Mouse (Mus musculus): Measurements from ENCODE around the gene Ophn1. TPM values are rescaled to one million over a fixed set of nuclear protein-coding genes. Genes with fewer than 3 reads are reported as not detected.

Gene Ophn1
- polyA plus RNA-seq, 1 experiment = 30.7 TPM

DNA sequence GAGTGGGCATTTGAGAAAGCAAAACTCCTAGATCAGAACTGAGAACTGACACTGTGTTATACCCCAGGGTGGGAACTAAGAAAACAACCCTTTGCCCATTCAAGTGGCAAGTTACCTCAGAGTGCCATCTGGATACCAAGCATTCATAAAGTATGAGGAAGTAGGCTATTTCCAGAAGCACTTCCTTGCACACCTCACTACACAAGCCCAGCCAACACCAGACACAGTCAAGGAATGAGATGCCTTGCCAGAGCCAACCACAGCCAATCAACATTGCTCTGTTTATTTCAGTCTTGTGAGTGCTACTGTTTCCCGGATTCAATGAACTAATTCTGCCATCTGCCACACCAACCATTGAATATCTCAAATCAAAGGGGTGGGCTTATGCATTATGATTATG is 20.3 kb downstream of the Ophn1 start:
- H3K27me3 ChIP-seq (ENCODE audit: control insufficient read depth, insufficient read depth, low read length) = no peaks in the 10 kb centered on the region
- H3K4me1 ChIP-seq (ENCODE audit: control insufficient read depth, insufficient read depth, low read length) = no peaks in the 10 kb centered on the region
- TF ChIP-seq POLR2A (IDR thresholded peaks at IDR 0.05; ENCODE audit: borderline replicate concordance, insufficient read depth, low read length) (no peak), CTCF (IDR thresholded peaks at IDR 0.05; ENCODE audit: borderline replicate concordance, insufficient read depth, low read depth, low read length) (no peak)
- no peak for DNase-seq
- 18% methylated on average over 1 of the region's 1 CpGs for WGBS
- H3K27ac ChIP-seq (ENCODE audit: insufficient read depth, low read length) = no peak overlapping the region
- no peak overlapping the region for H3K4me3 ChIP-seq (replicated peaks; ENCODE audit: insufficient read depth, low read depth, low read length)

DNA sequence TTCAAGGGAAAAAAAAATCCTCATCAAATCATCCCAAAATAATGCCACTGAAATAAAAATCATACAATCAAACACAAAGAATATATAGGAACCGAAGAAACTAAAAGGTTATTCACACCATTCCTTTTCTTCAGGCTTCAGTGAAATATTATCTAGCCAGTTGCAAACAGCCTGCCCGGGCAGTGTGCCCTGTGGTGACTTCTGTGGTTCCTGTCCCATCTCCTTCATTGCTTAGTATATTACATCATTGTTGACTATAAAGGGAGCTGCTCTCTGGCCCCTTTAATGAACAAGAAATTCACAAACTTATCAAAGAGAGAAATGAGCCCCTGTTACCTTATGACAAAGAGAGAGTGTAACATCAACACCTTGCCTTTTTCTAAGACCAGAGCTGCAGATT is 21.1 kb downstream of the Ophn1 start:
- H3K27me3 ChIP-seq (ENCODE audit: control insufficient read depth, insufficient read depth, low read length) = no peaks in the 10 kb centered on the region
- no peak overlapping the region for H3K27ac ChIP-seq (ENCODE audit: insufficient read depth, low read length)
- TF ChIP-seq CTCF (IDR thresholded peaks at IDR 0.05; ENCODE audit: borderline replicate concordance, insufficient read depth, low read depth, low read length) (no peak), POLR2A (IDR thresholded peaks at IDR 0.05; ENCODE audit: borderline replicate concordance, insufficient read depth, low read length) (no peak)
- no peak overlapping the region for H3K4me3 ChIP-seq (replicated peaks; ENCODE audit: insufficient read depth, low read depth, low read length)
- no peak for DNase-seq
- H3K4me1 ChIP-seq (ENCODE audit: control insufficient read depth, insufficient read depth, low read length) = no peaks in the 10 kb centered on the region
- WGBS = 87% methylated on average over 2 of the region's 2 CpGs

DNA sequence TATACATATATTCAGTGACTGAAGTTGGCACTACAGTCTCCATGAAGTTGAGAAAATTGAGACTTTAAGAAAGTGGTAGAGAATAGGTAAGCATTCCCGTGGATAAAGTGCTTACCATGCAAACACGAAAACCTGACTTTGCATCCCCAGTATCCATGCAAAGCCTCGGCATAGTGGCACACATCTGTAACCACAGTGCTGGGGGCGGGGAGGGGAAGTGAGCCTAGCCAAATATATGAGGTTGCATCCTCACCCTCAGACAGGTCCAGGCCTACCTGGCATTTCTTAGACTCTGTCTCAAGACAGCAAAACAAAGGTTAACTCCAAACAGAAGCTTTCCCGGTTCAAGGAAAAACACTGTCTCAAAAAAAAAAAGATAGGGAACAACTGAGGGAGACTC is 21.7 kb downstream of the Ophn1 start:
- TF ChIP-seq CTCF (IDR thresholded peaks at IDR 0.05; ENCODE audit: borderline replicate concordance, insufficient read depth, low read depth, low read length) (no peak), POLR2A (IDR thresholded peaks at IDR 0.05; ENCODE audit: borderline replicate concordance, insufficient read depth, low read length) (no peak)
- Histone ChIP-seq H3K4me1 (ENCODE audit: control insufficient read depth, insufficient read depth, low read length) (no peaks in the 10 kb centered on the region), H3K27me3 (ENCODE audit: control insufficient read depth, insufficient read depth, low read length) (no peaks in the 10 kb centered on the region), H3K27ac (ENCODE audit: insufficient read depth, low read length) (no peak overlapping the region), H3K4me3 (replicated peaks; ENCODE audit: insufficient read depth, low read depth, low read length) (no peak overlapping the region)
- WGBS = 84% methylated on average over 5 of the region's 5 CpGs
- DNase-seq = no peak

DNA sequence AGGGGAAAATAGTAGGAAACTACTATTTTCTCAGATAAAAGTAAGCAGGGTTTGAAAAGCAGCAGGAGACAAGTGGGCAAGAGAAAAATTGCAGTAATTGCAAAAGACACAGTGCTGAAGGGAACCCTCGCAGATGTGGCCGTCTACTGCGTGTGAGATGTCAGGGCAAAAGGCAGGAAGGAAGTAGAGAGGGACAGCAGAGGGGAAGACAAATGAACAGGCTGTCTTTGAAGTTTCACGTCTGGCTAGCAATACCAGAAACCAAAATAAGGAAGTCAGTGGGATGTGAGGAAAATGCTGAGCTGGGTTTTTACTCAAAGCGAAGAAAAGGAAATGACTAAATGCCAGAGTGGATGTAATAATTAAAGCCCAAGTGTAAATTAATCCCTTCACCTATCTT is 30.7 kb downstream of the Ophn1 start:
- no peak for TF ChIP-seq POLR2A (IDR thresholded peaks at IDR 0.05; ENCODE audit: borderline replicate concordance, insufficient read depth, low read length)
- no peak for TF ChIP-seq CTCF (IDR thresholded peaks at IDR 0.05; ENCODE audit: borderline replicate concordance, insufficient read depth, low read depth, low read length)
- Histone ChIP-seq H3K27me3 (ENCODE audit: control insufficient read depth, insufficient read depth, low read length) (no peaks in the 10 kb centered on the region), H3K4me1 (ENCODE audit: control insufficient read depth, insufficient read depth, low read length) (peaks cover 4% of the 10 kb centered on the region; the same call in 1 of the 2 replicates), H3K27ac (ENCODE audit: insufficient read depth, low read length) (no peak overlapping the region), H3K4me3 (replicated peaks; ENCODE audit: insufficient read depth, low read depth, low read length) (no peak overlapping the region)
- 75% methylated on average over 5 of the region's 5 CpGs for WGBS
- no peak for DNase-seq

DNA sequence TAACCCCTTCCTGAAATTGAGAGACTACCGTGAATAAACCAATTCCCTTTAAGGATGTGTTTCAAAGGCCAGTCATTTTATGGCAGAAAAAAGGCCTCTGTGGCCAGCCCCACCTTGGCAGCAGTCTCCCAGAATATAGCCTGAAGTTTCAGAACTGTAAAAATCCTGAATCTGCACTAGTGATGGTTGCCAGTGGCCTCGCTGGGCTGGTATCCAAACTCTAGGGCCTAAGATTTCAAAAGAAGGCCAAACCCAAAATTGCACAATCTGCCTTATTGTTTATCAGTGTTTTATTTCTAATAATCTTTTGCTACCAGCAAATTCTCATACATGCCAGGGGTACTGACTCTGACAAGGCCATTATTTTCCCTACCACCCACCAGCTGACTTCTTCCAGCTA is 34.8 kb downstream of the Ophn1 start:
- peak in 1 of 2 experiments; percentile 18 for DNase-seq
- Histone ChIP-seq H3K4me3 (replicated peaks; ENCODE audit: insufficient read depth, low read depth, low read length) (no peak overlapping the region), H3K4me1 (ENCODE audit: control insufficient read depth, insufficient read depth, low read length) (peaks cover 4% of the 10 kb centered on the region; the same call in 1 of the 2 replicates), H3K27me3 (ENCODE audit: control insufficient read depth, insufficient read depth, low read length) (no peaks in the 10 kb centered on the region), H3K27ac (ENCODE audit: insufficient read depth, low read length) (no peak overlapping the region)
- WGBS = 73% methylated on average over 2 of the region's 2 CpGs
- TF ChIP-seq POLR2A (IDR thresholded peaks at IDR 0.05; ENCODE audit: borderline replicate concordance, insufficient read depth, low read length) (no peak), CTCF (IDR thresholded peaks at IDR 0.05; ENCODE audit: borderline replicate concordance, insufficient read depth, low read depth, low read length) (no peak)

DNA sequence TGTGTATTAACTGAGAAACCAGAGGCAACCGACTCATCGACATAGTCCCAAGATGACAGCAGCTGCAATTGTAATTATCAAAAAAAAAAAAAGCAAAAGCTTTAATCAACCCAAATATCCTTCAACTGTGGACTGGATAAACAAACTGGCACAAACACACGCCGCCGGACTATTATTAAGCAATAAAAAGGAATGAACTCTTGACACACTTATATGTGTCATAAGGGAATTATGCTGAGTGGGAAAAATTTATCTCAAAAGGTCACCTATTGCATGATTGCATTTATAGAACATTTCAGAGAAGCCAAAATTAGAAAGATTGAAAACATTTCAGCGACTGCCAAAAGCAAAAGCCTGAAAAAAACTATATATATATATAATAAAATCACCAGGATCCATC is 40.0 kb downstream of the Ophn1 start:
- Histone ChIP-seq H3K27me3 (ENCODE audit: control insufficient read depth, insufficient read depth, low read length) (no peaks in the 10 kb centered on the region), H3K4me1 (ENCODE audit: control insufficient read depth, insufficient read depth, low read length) (no peaks in the 10 kb centered on the region), H3K27ac (ENCODE audit: insufficient read depth, low read length) (no peak overlapping the region), H3K4me3 (replicated peaks; ENCODE audit: insufficient read depth, low read depth, low read length) (no peak overlapping the region)
- TF ChIP-seq CTCF (IDR thresholded peaks at IDR 0.05; ENCODE audit: borderline replicate concordance, insufficient read depth, low read depth, low read length) = no peak
- no peak for TF ChIP-seq POLR2A (IDR thresholded peaks at IDR 0.05; ENCODE audit: borderline replicate concordance, insufficient read depth, low read length)
- DNase-seq = no peak
- 88% methylated on average over 6 of the region's 6 CpGs for WGBS

DNA sequence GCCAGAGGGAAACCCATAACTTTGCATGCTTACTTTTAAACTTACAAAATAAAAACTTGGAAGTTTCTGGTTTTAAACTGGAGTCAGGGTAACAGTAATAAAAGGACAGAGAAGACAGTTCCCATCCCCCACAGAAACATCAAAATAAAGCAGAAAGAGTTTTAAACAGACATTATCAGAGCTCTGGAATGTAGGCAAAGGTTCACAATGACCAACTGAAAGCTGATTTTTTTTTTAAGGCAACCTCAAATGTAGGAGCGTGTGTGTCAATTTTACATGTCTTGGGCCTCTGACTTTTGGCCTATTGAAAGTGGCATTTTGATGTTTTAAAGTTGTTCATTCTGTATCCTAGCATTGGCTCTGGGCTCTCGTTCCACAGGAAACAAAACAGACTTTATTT is 49.2 kb downstream of the Ophn1 start:
- Histone ChIP-seq H3K4me1 (ENCODE audit: control insufficient read depth, insufficient read depth, low read length) (peaks cover 3% of the 10 kb centered on the region; the same call in 1 of the 2 replicates), H3K27ac (ENCODE audit: insufficient read depth, low read length) (no peak overlapping the region), H3K4me3 (replicated peaks; ENCODE audit: insufficient read depth, low read depth, low read length) (no peak overlapping the region), H3K27me3 (ENCODE audit: control insufficient read depth, insufficient read depth, low read length) (no peaks in the 10 kb centered on the region)
- 84% methylated on average over 2 of the region's 2 CpGs for WGBS
- no peak for DNase-seq
- no peak for TF ChIP-seq POLR2A (IDR thresholded peaks at IDR 0.05; ENCODE audit: borderline replicate concordance, insufficient read depth, low read length)
- no peak for TF ChIP-seq CTCF (IDR thresholded peaks at IDR 0.05; ENCODE audit: borderline replicate concordance, insufficient read depth, low read depth, low read length)

DNA sequence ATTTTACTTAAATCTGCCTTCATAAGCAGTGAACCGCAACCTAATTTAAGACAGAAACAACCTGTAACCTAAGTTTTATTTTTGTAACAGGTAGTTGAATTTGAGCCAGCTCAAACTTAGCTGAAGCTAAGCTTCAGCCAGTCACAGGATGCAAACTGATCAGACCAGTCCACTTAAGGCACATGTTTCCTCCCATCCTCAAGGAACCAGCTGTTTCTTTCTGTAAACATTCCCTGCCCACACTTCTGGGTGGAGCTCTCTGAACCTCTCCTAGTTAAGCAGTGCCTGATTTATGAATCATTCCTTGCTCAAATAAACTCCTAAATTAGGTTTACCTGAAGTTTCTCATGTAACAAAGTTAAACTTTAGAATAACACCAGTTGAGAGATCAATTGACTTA is 54.8 kb downstream of the Ophn1 start:
- Histone ChIP-seq H3K4me3 (replicated peaks; ENCODE audit: insufficient read depth, low read depth, low read length) (no peak overlapping the region), H3K4me1 (ENCODE audit: control insufficient read depth, insufficient read depth, low read length) (no peaks in the 10 kb centered on the region), H3K27me3 (ENCODE audit: control insufficient read depth, insufficient read depth, low read length) (no peaks in the 10 kb centered on the region), H3K27ac (ENCODE audit: insufficient read depth, low read length) (no peak overlapping the region)
- no peak for TF ChIP-seq CTCF (IDR thresholded peaks at IDR 0.05; ENCODE audit: borderline replicate concordance, insufficient read depth, low read depth, low read length)
- no peak for TF ChIP-seq POLR2A (IDR thresholded peaks at IDR 0.05; ENCODE audit: borderline replicate concordance, insufficient read depth, low read length)
- 93% methylated on average over 1 of the region's 1 CpGs for WGBS
- no peak for DNase-seq
